Mouse (Mus musculus) mouse trophoblast stem cell (cell line): ENCODE data around the gene Dmrta2.

Experiments used
- in situ Hi-C, 2 experiments: fragments of 300-500 bp; cut with MseI, MboI; formaldehyde crosslinking; loops; 2 replicates in 1 of 2; 3 replicates in 1 of 2; pipeline ENCODE4 v1.15.1; 2025

The Dmrta2 gene

GRCm38 (mm10) chr4:109979461-109980320, 1.8 kb downstream of the Dmrta2 start:
- in situ Hi-C loops = no loop called here

GRCm38 (mm10) chr4:109980321-109981082, 2.6 kb downstream of the Dmrta2 start:
- in situ Hi-C loops = no loop called here

GRCm38 (mm10) chr4:109981083-109981870, 3.4 kb downstream of the Dmrta2 start:
- in situ Hi-C loops = no loop called here

GRCm38 (mm10) chr4:109981871-109982680, 4.2 kb downstream of the Dmrta2 start:
- in situ Hi-C loops = no loop called here

GRCm38 (mm10) chr4:109982681-109983265, 4.9 kb downstream of the Dmrta2 start:
- in situ Hi-C loops = no loop called here

GRCm38 (mm10) chr4:109983281-109984001, 5.6 kb downstream of the Dmrta2 start:
- in situ Hi-C loops = no loop called here

- in situ Hi-C loops = no loop called here
Measured at GRCm38 (mm10) chr4:109984011-109984411, 6.2 kb downstream of the Dmrta2 start.

GRCm38 (mm10) chr4:109984496-109985423, 6.9 kb downstream of the Dmrta2 start:
- in situ Hi-C loops = no loop called here

- in situ Hi-C loops = no loop called here
Measured at GRCm38 (mm10) chr4:109985424-109986172, 7.7 kb downstream of the Dmrta2 start.

- in situ Hi-C loops = no loop called here
Measured at GRCm38 (mm10) chr4:109986301-109986700, 8.4 kb downstream of the Dmrta2 start.

GRCm38 (mm10) chr4:109986748-109987355, 9.0 kb downstream of the Dmrta2 start:
- in situ Hi-C loops = no loop called here

GRCm38 (mm10) chr4:109987560-109988362, 9.9 kb downstream of the Dmrta2 start:
- in situ Hi-C loops = no loop called here

GRCm38 (mm10) chr4:109988411-109988810, 10.6 kb downstream of the Dmrta2 start:
- in situ Hi-C loops = no loop called here

- in situ Hi-C loops = no loop called here
Measured at GRCm38 (mm10) chr4:109989213-109989612, 11.4 kb downstream of the Dmrta2 start.

GRCm38 (mm10) chr4:110006044-110006443, 28.2 kb downstream of the Dmrta2 start:
- in situ Hi-C loops = no loop called here

- in situ Hi-C loops = no loop called here
Measured at GRCm38 (mm10) chr4:110019145-110019544, 41.3 kb downstream of the Dmrta2 start.

- in situ Hi-C loops = no loop called here
Measured at GRCm38 (mm10) chr4:110020255-110020654, 42.4 kb downstream of the Dmrta2 start.
